Mouse (Mus musculus) stomach, postnatal 0 days (tissue): Measurements from ENCODE around the gene Acat1.

ENCODE experiments used
- CTCF ChIP-seq: IDR thresholded peaks from 2 replicates; pipeline ENCODE4 v1.5.1; 2016; ENCODE audit warnings: antibody characterized with exemption, low read depth, mild to moderate bottlenecking, moderate library complexity
- EP300 ChIP-seq: optimal IDR thresholded peaks from 2 replicates; pipeline ENCODE3; 2016; ENCODE audit warnings: antibody characterized with exemption

DNA sequence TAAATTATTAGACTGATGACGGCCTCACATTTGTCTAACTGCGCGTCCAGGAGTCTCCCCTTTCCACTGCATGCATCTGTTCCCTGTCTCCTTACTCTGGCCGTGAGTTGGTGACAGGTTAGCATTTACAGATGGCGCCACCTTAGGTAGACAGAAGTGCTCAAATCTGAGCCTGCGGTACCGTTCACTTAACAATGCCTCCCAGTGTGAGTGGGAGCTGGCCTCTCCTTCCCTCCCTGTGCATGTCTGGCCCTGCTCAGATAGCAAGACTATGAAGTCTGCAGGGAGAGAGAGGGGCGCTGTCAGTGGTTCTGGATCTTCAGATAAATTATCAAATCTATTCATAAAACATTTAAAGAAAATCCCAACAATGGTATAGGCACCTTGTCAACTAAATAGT lies 5.1 kb upstream of the Acat1 start:
- no peak for TF ChIP-seq CTCF
- TF ChIP-seq EP300, result no peak
